Mouse (Mus musculus) lung, postnatal 0 days (tissue): Measurements from ENCODE around the gene Mcemp1. TPM values are rescaled to one million over a fixed set of nuclear protein-coding genes. Genes with fewer than 3 reads are reported as not detected.

Experiments used
- ATAC-seq: fragments of 200-750 bp; cut with Nextera tagmentation; 2 replicates; pipeline ENCODE4 v1.8.0; 2017; ENCODE audit warnings: moderate library complexity
- DNase-seq: peaks from one replicate; pipeline ENCODE4 v3.0.0-alpha.2; 2016; ENCODE audit warnings: low spot score
- H3K27ac ChIP-seq: fragments of 300-500 bp; sonication (generic); 2 replicates; pipeline ENCODE4 v1.5.1; 2014; ENCODE audit warnings: antibody characterized with exemption, mild to moderate bottlenecking, low read length, mixed read lengths
- H3K27me3 ChIP-seq: fragments of 300-500 bp; sonication (generic); replicated peaks from 2 replicates; pipeline ENCODE4 v1.6.1; 2014; ENCODE audit warnings: low read length, mixed read lengths; ENCODE audit not compliant: insufficient read depth
- H3K36me3 ChIP-seq: fragments of 300-500 bp; sonication (generic); 2 replicates; pipeline ENCODE4 v1.6.1; 2014; ENCODE audit warnings: low read length, mixed read lengths; ENCODE audit not compliant: insufficient read depth
- H3K4me1 ChIP-seq: fragments of 300-500 bp; sonication (generic); 2 replicates; pipeline ENCODE4 v1.6.1; 2014; ENCODE audit warnings: antibody characterized with exemption, low read depth, low read length, mixed read lengths; ENCODE audit not compliant: insufficient read depth
- H3K4me2 ChIP-seq: fragments of 300-500 bp; sonication (generic); replicated peaks from 2 replicates; pipeline ENCODE4 v1.6.1; 2014; ENCODE audit warnings: low read depth, mild to moderate bottlenecking, low read length, moderate library complexity, mixed read lengths
- H3K4me3 ChIP-seq: fragments of 300-500 bp; sonication (generic); 2 replicates; pipeline ENCODE4 v1.5.1; 2014; ENCODE audit warnings: low read depth, low read length
- H3K9ac ChIP-seq: fragments of 300-500 bp; sonication (generic); replicated peaks from 2 replicates; pipeline ENCODE4 v1.6.1; 2014; ENCODE audit warnings: low read depth, mild to moderate bottlenecking
- H3K9me3 ChIP-seq: fragments of 300-500 bp; sonication (generic); 2 replicates; pipeline ENCODE4 v1.6.1; 2016; ENCODE audit warnings: low read length, mixed read lengths
- CTCF ChIP-seq: IDR thresholded peaks from 2 replicates; pipeline ENCODE4 v1.5.1; 2016; ENCODE audit warnings: antibody characterized with exemption, mild to moderate bottlenecking
- EP300 ChIP-seq: IDR thresholded peaks from 2 replicates; pipeline ENCODE4 v1.6.1; 2016; ENCODE audit warnings: antibody characterized with exemption, mild to moderate bottlenecking, control low read depth
- WGBS: fragments of 180-500 bp; shearing (Covaris S2); extraction: QIAGEN DNeasy Blood & Tissue Kit; methylation state at CpG from one replicate; pipeline ENCODE4 v1.1.7; 2014; 5-methylcytosine and 5-hydroxymethylcytosine counted together
- polyA plus RNA-seq: library from polyadenylated mRNA; unstranded; fragments of >200 nt; fragmentation: Nextera tagmentation; extraction: Ambion mirVana; gene quantifications from 2 replicates; pipeline ENCODE4 v1.2.1, GENCODE M21; 2015

Gene Mcemp1
- polyA plus RNA-seq, 1 experiment from 2014 or later = 20.2 TPM

GRCm38 (mm10) chr8:3630647-3631477 is 34.7 kb upstream of the Mcemp1 start, which contains the start of gene Stxbp2:
Gene Stxbp2 (plus strand): TSS chr8:3630955.
- 3% methylated on average over 45 of the region's 47 CpGs for WGBS
- no peaks in the 10 kb centered on the region for H3K9me3 ChIP-seq
- TF ChIP-seq CTCF = peak; percentile 25
- TF ChIP-seq EP300 = no peak
- ATAC-seq (peak; percentile 96), DNase-seq (peak; percentile 89)
- no peaks in the 10 kb centered on the region for H3K27me3 ChIP-seq
- H3K4me3 ChIP-seq = peak within 1 kb of the TSS; percentile 68
- peak within 1 kb of the TSS; percentile 81 for H3K4me2 ChIP-seq
- peak within 1 kb of the TSS; percentile 62 for H3K9ac ChIP-seq
- H3K27ac ChIP-seq = peak within 1 kb of the TSS; percentile 69
- no peaks in the 10 kb centered on the region; the same call in 1 of the 2 replicates for H3K36me3 ChIP-seq
- peaks cover 3% of the 10 kb centered on the region; the same call in 1 of the 2 replicates for H3K4me1 ChIP-seq

- H3K4me2 ChIP-seq = peak overlapping the region; percentile 81
- H3K27ac ChIP-seq = peak overlapping the region; percentile 69
- no peaks in the 10 kb centered on the region for H3K27me3 ChIP-seq
- no peaks in the 10 kb centered on the region; the same call in 1 of the 2 replicates for H3K36me3 ChIP-seq
- ATAC-seq = peak; percentile 67
- H3K9me3 ChIP-seq = no peaks in the 10 kb centered on the region
- H3K9ac ChIP-seq = peak overlapping the region; percentile 62
- no peak for TF ChIP-seq EP300
- no peak for TF ChIP-seq CTCF
- peaks cover 3% of the 10 kb centered on the region; the same call in 1 of the 2 replicates for H3K4me1 ChIP-seq
- 11% methylated on average over 8 of the region's 8 CpGs for WGBS
- peak; percentile 68 for DNase-seq
- H3K4me3 ChIP-seq = peak overlapping the region; percentile 68
Observed at GRCm38 (mm10) chr8:3631478-3631875, 34.1 kb upstream of the Mcemp1 start.

GRCm38 (mm10) chr8:3645804-3646203 is 19.8 kb upstream of the Mcemp1 start:
- peak; percentile 79 for ATAC-seq
- no peaks in the 10 kb centered on the region for H3K4me1 ChIP-seq
- TF ChIP-seq EP300 (no peak), CTCF (peak; percentile 54)
- H3K27me3 ChIP-seq = no peaks in the 10 kb centered on the region
- 23% methylated on average over 5 of the region's 5 CpGs for whole genome bisulfite sequencing
- peak; percentile 82 for DNase-seq
- no peak overlapping the region for H3K27ac ChIP-seq
- no peaks in the 10 kb centered on the region for H3K9me3 ChIP-seq
- no peak overlapping the region for H3K4me3 ChIP-seq
- no peak overlapping the region for H3K4me2 ChIP-seq
- H3K9ac ChIP-seq = no peak overlapping the region
- H3K36me3 ChIP-seq = no peaks in the 10 kb centered on the region

GRCm38 (mm10) chr8:3646824-3647531 is 18.6 kb upstream of the Mcemp1 start:
- Histone ChIP-seq H3K4me3 (no peak overlapping the region), H3K27ac (peak overlapping the region; percentile 62; the same call in 1 of the 2 replicates), H3K4me2 (no peak overlapping the region), H3K9ac (no peak overlapping the region), H3K4me1 (no peaks in the 10 kb centered on the region), H3K36me3 (no peaks in the 10 kb centered on the region), H3K9me3 (no peaks in the 10 kb centered on the region), H3K27me3 (no peaks in the 10 kb centered on the region)
- ATAC-seq (peak; percentile 56), DNase-seq (peak; percentile 77)
- TF ChIP-seq EP300 = peak; percentile 59; the same call in 1 of the 2 replicates
- TF ChIP-seq CTCF = no peak
- WGBS = 65% methylated on average over 6 of the region's 6 CpGs

- Histone ChIP-seq H3K9me3 (no peaks in the 10 kb centered on the region), H3K27me3 (no peaks in the 10 kb centered on the region), H3K4me2 (no peak overlapping the region), H3K4me1 (no peaks in the 10 kb centered on the region), H3K27ac (no peak overlapping the region), H3K9ac (no peak overlapping the region), H3K4me3 (no peak overlapping the region), H3K36me3 (no peaks in the 10 kb centered on the region)
- 65% methylated on average over 4 of the region's 4 CpGs for WGBS
- DNase-seq (no peak), ATAC-seq (no peak)
- TF ChIP-seq CTCF (no peak), EP300 (no peak)
Observed at GRCm38 (mm10) chr8:3647561-3647960, 18.0 kb upstream of the Mcemp1 start.

GRCm38 (mm10) chr8:3648268-3648667 is 17.3 kb upstream of the Mcemp1 start:
- DNase-seq (peak; percentile 75), ATAC-seq (peak; percentile 47; the same call in 1 of the 2 replicates)
- no peaks in the 10 kb centered on the region for H3K4me1 ChIP-seq
- H3K9me3 ChIP-seq = no peaks in the 10 kb centered on the region
- no peak overlapping the region for H3K9ac ChIP-seq
- no peak overlapping the region for H3K4me3 ChIP-seq
- TF ChIP-seq CTCF (no peak), EP300 (no peak)
- H3K27me3 ChIP-seq = no peaks in the 10 kb centered on the region
- H3K36me3 ChIP-seq = no peaks in the 10 kb centered on the region
- no peak overlapping the region for H3K27ac ChIP-seq
- H3K4me2 ChIP-seq = no peak overlapping the region
- 45% methylated on average over 2 of the region's 2 CpGs for WGBS
